Mouse (Mus musculus): Measurements from ENCODE around the gene Aasdh.

Aasdh gene

GRCm38 (mm10) chr5:76910807-76911206 lies 5.5 kb upstream of the Aasdh start:
- DNase-seq: no peak

GRCm38 (mm10) chr5:76906155-76906499 lies 813 bp upstream of the Aasdh start:
- DNase-seq: no peak

GRCm38 (mm10) chr5:76904713-76905404 lies 455 bp downstream of the Aasdh start:
- DNase-seq: no peak

- no peak for DNase-seq
Measured at GRCm38 (mm10) chr5:76902131-76902530, 3.2 kb downstream of the Aasdh start.

- DNase-seq: no peak
Measured at GRCm38 (mm10) chr5:76893084-76893483, 12.2 kb downstream of the Aasdh start.

GRCm38 (mm10) chr5:76892608-76893007 lies 12.7 kb downstream of the Aasdh start:
- DNase-seq: no peak

GRCm38 (mm10) chr5:76887011-76887410 lies 18.3 kb downstream of the Aasdh start:
- no peak for DNase-seq

- DNase-seq: no peak
Measured at GRCm38 (mm10) chr5:76884107-76884506, 21.2 kb downstream of the Aasdh start.

GRCm38 (mm10) chr5:76876106-76876758 lies 29.1 kb downstream of the Aasdh start:
- DNase-seq: no peak

GRCm38 (mm10) chr5:76869553-76869952 lies 35.8 kb downstream of the Aasdh start:
- no peak for DNase-seq

- peak in 1 of 2 experiments; percentile 14 for DNase-seq
Measured at GRCm38 (mm10) chr5:76868693-76869286, 36.5 kb downstream of the Aasdh start.

GRCm38 (mm10) chr5:76866819-76867218 lies 38.5 kb downstream of the Aasdh start:
- no peak for DNase-seq

GRCm38 (mm10) chr5:76858444-76858843 lies 46.9 kb downstream of the Aasdh start:
- DNase-seq: no peak

- DNase-seq: no peak
Measured at GRCm38 (mm10) chr5:76857103-76858015, 48.0 kb downstream of the Aasdh start.

- DNase-seq: no peak
Measured at GRCm38 (mm10) chr5:76855829-76856600, 49.3 kb downstream of the Aasdh start.

GRCm38 (mm10) chr5:76853549-76853948 lies 51.8 kb downstream of the Aasdh start:
- peak; percentile 41 to 73 for DNase-seq

- DNase-seq: no peak
Measured at GRCm38 (mm10) chr5:76851316-76851715, 54.0 kb downstream of the Aasdh start.

GRCm38 (mm10) chr5:76847106-76847505 lies 58.2 kb downstream of the Aasdh start:
- no peak for DNase-seq

- no peak for DNase-seq
Measured at GRCm38 (mm10) chr5:76844618-76845186, 60.6 kb downstream of the Aasdh start.

- no peak for DNase-seq
Measured at GRCm38 (mm10) chr5:76843851-76844419, 61.4 kb downstream of the Aasdh start.

- peak in 1 of 2 experiments; percentile 48 for DNase-seq
Measured at GRCm38 (mm10) chr5:76843448-76843847, 61.9 kb downstream of the Aasdh start.

- DNase-seq: no peak
Measured at GRCm38 (mm10) chr5:76841859-76842258, 63.5 kb downstream of the Aasdh start.
